Mouse (Mus musculus): ENCODE results near the gene Svs2.
A peak's percentile ranks its signal among the peaks of the same experiment; 100 is the strongest.
"Not testable (repeated sequence)": the region's sequence is repeated elsewhere in the genome, so short reads cannot be mapped to it uniquely, and the experiment has no call there.

Svs2 gene

GRCm38 (mm10) chr2:164238366-164238765 is at the start of gene Svs2:
Svs2 (minus strand) TSS chr2:164238466.
- DNase-seq (ENCODE audit: low spot score in 2 of 2): no peak

DNA sequence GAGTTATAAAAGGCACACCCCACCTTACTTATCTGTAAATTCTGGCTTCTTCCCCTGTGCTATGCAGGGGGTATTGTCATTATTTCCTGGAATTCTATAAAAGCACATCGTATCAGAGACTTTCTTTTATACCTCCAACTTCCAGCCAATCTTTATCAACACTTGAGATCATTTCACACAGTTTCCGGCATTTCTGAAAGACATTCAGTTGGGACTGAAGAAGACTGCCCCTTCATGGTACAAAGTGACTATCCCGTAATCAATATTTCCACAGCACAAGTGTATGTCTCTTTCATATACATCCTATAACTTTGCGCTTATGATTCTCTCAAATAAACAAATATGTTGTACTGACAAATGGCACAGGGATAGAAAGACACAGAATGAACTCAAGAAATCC is 40.1 kb upstream of the Svs2 start, which contains the start of gene Svs4:
Gene Svs4, minus strand, starts transcription at position 101 of the 400 bp plus-strand sequence.
- DNase-seq (ENCODE audit: low spot score in 2 of 2): no peak

DNA sequence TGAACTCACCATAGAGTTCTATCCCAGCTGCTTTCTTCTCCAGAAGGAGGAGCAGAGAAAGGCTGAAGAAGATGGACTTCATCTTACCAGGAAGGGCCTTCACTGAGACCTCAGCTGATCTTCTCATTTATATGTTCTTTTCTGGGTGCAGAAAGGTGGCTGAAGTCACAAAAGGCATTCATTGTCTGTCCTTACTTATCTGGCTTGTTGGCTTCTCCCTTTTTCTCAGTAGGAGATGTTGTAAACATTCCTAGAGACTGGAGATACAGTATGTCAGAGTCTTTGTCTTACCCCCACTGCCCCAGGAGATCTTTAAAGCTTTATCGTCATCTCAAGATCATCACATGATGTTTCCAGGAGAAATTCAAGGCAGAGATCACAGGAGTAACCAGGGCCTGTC is 18.3 kb upstream of the Svs2 start, which contains the start of gene Svs3b:
Gene Svs3b, minus strand, starts transcription at position 101 of the 400 bp plus-strand sequence.
- not testable (repeated sequence) for DNase-seq (ENCODE audit: low spot score in 2 of 2)

DNA sequence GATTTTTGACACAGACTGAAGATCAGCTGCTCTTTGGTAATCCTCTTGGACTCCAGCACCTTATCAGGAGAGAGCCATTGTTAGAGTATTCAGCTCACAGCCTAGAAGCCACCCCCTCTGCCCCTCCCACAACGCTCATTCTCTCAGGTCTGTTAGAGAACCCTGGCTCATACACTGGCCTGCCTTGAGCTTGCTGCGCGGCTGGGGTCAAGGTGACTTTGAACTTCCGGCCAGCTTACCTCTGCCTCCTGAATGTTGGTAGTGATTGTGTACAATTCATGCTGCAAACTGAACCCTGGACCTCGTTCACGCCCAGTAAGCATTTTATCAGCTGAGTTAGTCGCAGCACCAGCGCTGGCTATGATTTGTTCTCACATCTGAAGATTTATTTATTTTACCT is 5.6 kb downstream of the Svs2 start:
- DNase-seq (ENCODE audit: low spot score in 2 of 2): no peak

GRCm38 (mm10) chr2:164228361-164229070 is 9.8 kb downstream of the Svs2 start:
- no peak for DNase-seq (ENCODE audit: low spot score in 2 of 2)

DNA sequence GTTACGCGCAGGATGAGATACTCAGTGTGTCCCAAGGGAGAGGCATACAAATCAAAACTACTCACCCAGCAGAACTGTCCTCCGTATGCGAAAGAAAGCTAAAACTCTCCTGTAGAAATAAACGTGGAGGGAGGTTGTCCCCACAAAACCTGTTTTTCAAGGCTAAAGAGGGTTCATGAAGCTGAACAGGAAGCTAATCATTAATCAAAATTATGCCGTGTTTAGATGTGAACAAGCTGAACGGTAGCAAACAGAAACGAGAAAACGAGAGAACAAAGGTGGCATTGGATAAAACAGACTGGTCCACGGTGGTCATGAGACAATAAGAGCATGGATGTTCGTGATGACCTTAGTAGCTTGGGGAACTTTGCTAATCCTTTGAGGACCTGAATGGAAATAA is 16.7 kb downstream of the Svs2 start, which contains the start of gene Wfdc15b:
Gene Wfdc15b, minus strand, starts transcription at position 139 of the 400 bp plus-strand sequence.
- no peak for DNase-seq (ENCODE audit: low spot score in 2 of 2)

DNA sequence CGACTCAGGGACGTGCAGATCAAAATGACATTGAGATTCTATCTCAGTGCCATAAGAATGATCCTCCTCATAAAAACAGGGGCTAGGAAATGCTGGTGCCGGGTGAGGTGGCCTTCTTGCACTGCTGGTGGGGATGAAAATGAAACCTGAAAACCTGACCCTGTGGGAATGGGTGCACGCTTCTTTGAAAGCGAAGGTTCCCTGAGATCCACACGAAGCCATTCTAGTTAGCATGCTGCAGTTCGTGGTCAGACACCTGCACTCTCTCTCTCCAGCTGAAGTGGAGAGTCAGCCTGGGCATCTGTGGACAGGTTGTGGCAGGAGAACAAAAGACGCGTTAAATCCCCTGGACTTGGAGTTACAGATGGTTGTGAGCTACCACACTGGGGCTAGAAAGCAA is 19.0 kb downstream of the Svs2 start:
- no peak for DNase-seq (ENCODE audit: low spot score in 2 of 2)

DNA sequence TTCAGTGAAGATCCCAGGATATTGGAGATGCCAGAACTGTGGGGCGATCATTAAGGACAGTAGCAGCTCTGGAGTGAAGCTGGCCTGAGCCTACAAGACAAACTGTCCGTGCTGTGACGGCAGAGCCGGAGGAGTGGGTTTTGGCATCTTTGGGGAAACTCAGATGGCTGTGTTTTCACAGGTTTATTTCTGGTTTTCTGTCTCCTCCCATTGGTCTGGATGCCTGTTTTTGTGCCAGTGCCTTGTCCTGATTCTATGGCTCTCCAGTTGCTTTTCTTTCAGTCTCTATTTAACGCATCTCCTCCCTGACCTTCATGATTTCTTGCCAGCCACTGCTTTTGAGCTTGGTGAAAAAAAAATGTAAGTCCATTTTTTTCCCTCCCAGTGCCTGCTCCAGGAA is 25.6 kb downstream of the Svs2 start:
- no peak for DNase-seq (ENCODE audit: low spot score in 2 of 2)

DNA sequence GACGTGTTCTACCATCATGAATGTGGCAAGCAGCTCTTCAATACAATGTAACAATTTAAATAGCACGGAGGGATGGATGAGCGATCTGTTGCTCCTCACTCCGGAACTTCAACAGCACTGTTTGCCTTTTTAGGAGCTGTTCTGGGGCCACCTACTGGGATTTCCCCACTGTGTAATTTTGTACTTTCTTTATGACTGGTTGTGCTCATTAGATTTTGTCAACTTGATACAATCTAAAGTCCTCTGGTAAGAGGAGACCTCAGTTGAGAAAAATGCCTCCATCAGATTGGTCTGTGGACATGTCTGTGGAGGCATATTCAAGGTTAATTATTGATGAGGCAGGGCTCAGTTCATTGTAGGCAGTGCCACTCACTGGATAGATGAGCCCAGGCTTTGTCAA is 27.4 kb downstream of the Svs2 start:
- DNase-seq (ENCODE audit: low spot score in 2 of 2): no peak

DNA sequence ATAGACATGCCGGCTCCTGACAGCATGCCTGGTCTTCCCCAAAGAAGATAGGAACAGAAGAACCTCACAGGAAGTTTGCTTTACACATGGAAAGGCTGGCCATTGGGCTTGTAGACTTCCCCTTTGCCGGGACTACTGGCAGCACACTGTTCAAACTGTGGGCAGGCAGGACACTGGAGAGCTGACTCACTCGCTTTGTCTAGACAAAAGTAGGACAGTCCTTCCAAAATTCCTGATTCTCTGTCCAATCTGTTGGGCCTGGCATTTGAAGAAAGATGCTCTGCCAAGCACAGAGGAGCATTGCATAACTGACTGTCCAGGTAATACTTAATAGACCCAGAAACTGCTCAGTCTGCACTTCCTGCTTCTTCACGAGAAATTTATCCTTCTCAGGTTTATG is 31.6 kb downstream of the Svs2 start:
- no peak for DNase-seq (ENCODE audit: low spot score in 2 of 2)

DNA sequence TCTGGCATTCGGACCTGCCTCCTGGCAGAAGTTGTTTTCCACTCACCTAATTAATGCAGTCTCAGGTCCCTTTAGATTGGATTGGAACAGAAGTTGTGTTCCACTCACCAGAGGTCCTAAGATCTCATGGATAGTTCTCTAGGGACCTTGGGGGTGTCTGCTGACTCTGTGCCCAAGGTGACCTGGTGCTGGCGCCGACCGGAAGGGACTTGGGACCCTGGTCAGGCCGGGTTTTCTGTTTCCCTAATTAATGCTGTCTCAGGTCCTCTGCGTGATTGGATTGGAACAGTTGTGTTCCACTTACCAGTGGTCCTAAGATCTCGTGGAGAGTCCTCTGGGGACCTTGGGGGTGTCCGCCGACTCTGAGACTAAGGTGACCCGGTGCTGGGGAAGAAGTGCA is 32.3 kb downstream of the Svs2 start:
- DNase-seq (ENCODE audit: low spot score in 2 of 2): not testable (repeated sequence)

- DNase-seq (ENCODE audit: low spot score in 2 of 2): peak in 1 of 2 experiments; percentile 46
These were observed 38.5 kb downstream of the Svs2 start, which contains the start of gene Wfdc15a for GRCm38 (mm10) chr2:164199626-164200327. Wfdc15a (minus strand) TSS chr2:164200130.

GRCm38 (mm10) chr2:164196700-164196990 is 41.6 kb downstream of the Svs2 start:
- peak in 1 of 2 experiments; percentile 10 for DNase-seq (ENCODE audit: low spot score in 2 of 2)

DNA sequence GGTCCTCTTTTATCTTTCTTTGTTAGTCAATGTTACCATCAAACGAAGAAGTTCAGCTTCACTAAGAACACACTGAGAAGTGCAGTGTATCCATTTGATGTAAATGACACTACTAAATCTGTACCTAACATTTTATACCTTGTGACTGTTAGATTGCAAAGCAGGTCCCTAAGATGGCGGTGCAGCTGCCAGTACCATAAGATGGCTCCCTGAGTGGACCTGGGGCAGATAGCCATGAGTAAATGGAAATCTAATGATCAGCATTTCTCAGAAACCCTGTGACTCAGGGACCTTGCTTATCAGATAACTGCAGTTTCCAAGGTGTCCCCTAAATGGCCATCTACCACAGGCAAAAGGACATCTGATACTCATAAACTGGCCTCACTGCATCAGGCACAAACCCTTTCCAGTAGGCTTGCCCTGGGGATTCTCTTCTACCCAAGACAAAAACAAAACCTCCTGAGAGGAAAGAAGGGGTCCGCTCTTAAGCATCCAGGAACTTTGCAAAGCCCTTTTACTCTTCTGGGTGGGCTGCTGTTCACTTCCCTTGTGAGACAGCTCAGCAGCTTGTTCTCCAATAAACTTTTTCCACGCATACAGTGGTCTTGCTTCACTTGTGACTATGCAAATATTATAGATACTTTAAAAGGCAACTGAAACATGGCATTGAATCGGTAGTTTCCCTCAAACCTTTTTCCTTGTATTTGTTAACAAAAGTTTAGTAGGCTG is 42.1 kb downstream of the Svs2 start:
- peak; percentile 11 to 22 for DNase-seq (ENCODE audit: low spot score in 2 of 2)

GRCm38 (mm10) chr2:164194959-164195630 is 43.2 kb downstream of the Svs2 start:
- peak; percentile 7 to 40 for DNase-seq (ENCODE audit: low spot score in 2 of 2)

DNA sequence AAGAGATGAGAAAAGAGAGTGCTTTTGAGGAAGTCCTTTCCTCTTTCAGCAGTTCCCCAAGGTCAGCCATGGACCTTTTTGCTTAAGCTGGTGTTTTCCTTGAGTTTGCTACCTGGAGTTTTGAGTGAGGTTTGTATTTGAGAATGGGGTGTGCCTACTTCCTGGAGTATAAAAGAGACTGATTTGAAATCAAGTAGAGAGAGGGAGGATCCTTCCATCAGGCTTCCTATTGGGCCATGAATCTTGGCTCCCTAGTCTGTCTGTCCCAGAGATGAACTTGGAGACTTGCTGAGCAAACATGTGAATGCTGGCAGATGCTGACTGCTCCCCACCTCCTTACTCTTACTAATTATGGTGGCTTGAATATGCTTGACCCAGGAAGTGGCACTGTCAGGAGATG is 46.0 kb downstream of the Svs2 start:
- DNase-seq (ENCODE audit: low spot score in 2 of 2): peak; percentile 9 to 22

DNA sequence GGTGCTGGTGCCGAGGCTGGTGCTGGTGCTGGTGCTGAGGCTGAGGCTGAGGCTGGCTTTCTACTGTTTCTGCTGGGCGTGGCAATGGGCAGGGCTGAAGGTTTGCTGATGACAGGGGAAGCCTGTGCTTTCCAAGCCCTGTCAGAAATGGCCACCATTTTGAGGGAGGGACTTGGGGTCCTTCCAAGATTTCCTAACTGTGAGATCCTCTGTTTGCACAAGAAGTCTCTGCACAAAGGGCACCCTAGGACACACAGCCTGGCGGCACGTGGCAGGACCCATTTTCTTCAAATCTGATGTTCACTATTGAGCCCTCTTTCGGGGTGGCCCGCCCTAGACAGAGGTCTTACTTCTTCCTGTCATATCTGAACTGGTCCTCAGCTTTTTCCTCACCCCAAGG is 47.7 kb downstream of the Svs2 start, which contains the start of gene Wfdc12:
Gene Wfdc12, minus strand, starts transcription at position 33 of the 400 bp plus-strand sequence.
- peak in 1 of 2 experiments; percentile 54 for DNase-seq (ENCODE audit: low spot score in 2 of 2)

- peak in 1 of 2 experiments; percentile 45 for DNase-seq (ENCODE audit: low spot score in 2 of 2)
These were observed 49.5 kb downstream of the Svs2 start for GRCm38 (mm10) chr2:164188722-164189121.

All from urinary bladder, postnatal 4 days (tissue).